Mouse (Mus musculus) G1E (cell line): Measurements from ENCODE around the gene Cacna1s.

Source experiments
- CTCF ChIP-seq: IDR thresholded peaks from 2 replicates; pipeline ENCODE4 v1.5.1; 2012; ENCODE audit warnings: low read depth, low read length, inconsistent platforms, mixed read lengths
- TAL1 ChIP-seq: conservative IDR thresholded peaks from 2 replicates; pipeline ENCODE4 v1.6.1; 2012; ENCODE audit warnings: low read depth, low read length, inconsistent platforms, mixed read lengths

DNA sequence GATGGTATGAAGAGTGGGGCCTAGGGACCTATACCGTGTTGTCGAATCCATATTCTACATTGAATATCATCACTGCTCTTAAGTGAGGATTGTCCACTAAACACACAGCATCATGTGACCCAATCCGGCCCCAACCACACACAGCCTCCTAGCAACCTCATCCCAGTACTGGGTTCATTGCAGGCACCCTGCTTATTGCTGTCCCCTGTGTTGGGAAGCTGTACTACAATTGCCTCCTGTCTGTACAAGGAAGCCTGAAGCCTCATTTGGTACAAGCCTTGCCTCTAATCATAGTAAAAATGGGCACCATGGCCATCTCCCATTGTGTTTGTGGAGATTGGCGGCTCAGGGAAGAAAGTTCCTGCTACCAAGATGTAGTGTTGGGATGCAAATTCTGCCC lies 103.8 kb downstream of the Cacna1s start:
- TF ChIP-seq CTCF = no peak
- TF ChIP-seq TAL1 = no peak
